Mouse (Mus musculus) v-Abl transformed pro-B cells (cell line): Measurements from ENCODE around the gene Bcl2l10.

Experiments used
- in situ Hi-C, 2 experiments: fragments of 400-800 bp; cut with MboI; formaldehyde crosslinking; loops; one replicate each; pipeline ENCODE4 v1.15.1; 2025; ENCODE audit not compliant: unreplicated experiment in 2 of 2

Bcl2l10 gene

GRCm38 (mm10) chr9:75338016-75338415 lies 9.5 kb upstream of the Bcl2l10 start:
- in situ Hi-C loops: no loop called here

- in situ Hi-C loops: no loop called here
Observed at GRCm38 (mm10) chr9:75342433-75342832, 5.1 kb upstream of the Bcl2l10 start.

GRCm38 (mm10) chr9:75348066-75348465 lies 508 bp downstream of the Bcl2l10 start:
- in situ Hi-C loops: no loop called here

- in situ Hi-C loops: no loop called here
Observed at GRCm38 (mm10) chr9:75348641-75349040, 1.1 kb downstream of the Bcl2l10 start.

GRCm38 (mm10) chr9:75353094-75353493 lies 5.5 kb downstream of the Bcl2l10 start:
- in situ Hi-C loops: no loop called here

- in situ Hi-C loops: loop anchor here in 1 of 2 experiments (5.0 kb wide), 1 partner anchor 87 kb away; the partner anchor contains the start of gene Leo1
Observed at GRCm38 (mm10) chr9:75355783-75356182, 8.2 kb downstream of the Bcl2l10 start.

- in situ Hi-C loops: loop anchor here in 1 of 2 experiments (5.0 kb wide), 1 partner anchor 85 kb away; the partner anchor contains the start of gene Leo1
Observed at GRCm38 (mm10) chr9:75357087-75357654, 9.6 kb downstream of the Bcl2l10 start.

GRCm38 (mm10) chr9:75361699-75362098 lies 14.1 kb downstream of the Bcl2l10 start:
- in situ Hi-C loops: loop anchor here in 1 of 2 experiments (10.0 kb wide), 1 partner anchor 153 kb away; no protein-coding TSS in a partner anchor

- in situ Hi-C loops: loop anchor here in 1 of 2 experiments (10.0 kb wide), 1 partner anchor 153 kb away; no protein-coding TSS in a partner anchor
Observed at GRCm38 (mm10) chr9:75362201-75362600, 14.6 kb downstream of the Bcl2l10 start.

GRCm38 (mm10) chr9:75363001-75363400 lies 15.4 kb downstream of the Bcl2l10 start:
- in situ Hi-C loops: loop anchor here in 1 of 2 experiments (10.0 kb wide), 1 partner anchor 152 kb away; no protein-coding TSS in a partner anchor

- in situ Hi-C loops: loop anchor here in 1 of 2 experiments (10.0 kb wide), 1 partner anchor 151 kb away; no protein-coding TSS in a partner anchor
Observed at GRCm38 (mm10) chr9:75363702-75364101, 16.1 kb downstream of the Bcl2l10 start.

- in situ Hi-C loops: loop anchor here in 1 of 2 experiments (10.0 kb wide), 1 partner anchor 150 kb away; no protein-coding TSS in a partner anchor
Observed at GRCm38 (mm10) chr9:75365195-75365594, 17.6 kb downstream of the Bcl2l10 start.

GRCm38 (mm10) chr9:75366191-75366590 lies 18.6 kb downstream of the Bcl2l10 start:
- in situ Hi-C loops: loop anchor here in 1 of 2 experiments (10.0 kb wide), 1 partner anchor 149 kb away; no protein-coding TSS in a partner anchor

GRCm38 (mm10) chr9:75368779-75369178 lies 21.2 kb downstream of the Bcl2l10 start:
- in situ Hi-C loops: loop anchor here in 1 of 2 experiments (10.0 kb wide), 1 partner anchor 146 kb away; no protein-coding TSS in a partner anchor

- in situ Hi-C loops: loop anchor here in 1 of 2 experiments (5.0 kb wide), 1 partner anchor 57 kb away; no protein-coding TSS in a partner anchor
Observed at GRCm38 (mm10) chr9:75375606-75376005, 28.0 kb downstream of the Bcl2l10 start.

- in situ Hi-C loops: loop anchor here in 1 of 2 experiments (5.0 kb wide), 1 partner anchor 56 kb away; no protein-coding TSS in a partner anchor
Observed at GRCm38 (mm10) chr9:75376428-75376827, 28.9 kb downstream of the Bcl2l10 start.

GRCm38 (mm10) chr9:75378774-75379173 lies 31.2 kb downstream of the Bcl2l10 start:
- in situ Hi-C loops: loop anchor here in 1 of 2 experiments (5.0 kb wide), 1 partner anchor 54 kb away; no protein-coding TSS in a partner anchor

GRCm38 (mm10) chr9:75382825-75383224 lies 35.3 kb downstream of the Bcl2l10 start:
- in situ Hi-C loops: no loop called here

GRCm38 (mm10) chr9:75383785-75384184 lies 36.2 kb downstream of the Bcl2l10 start:
- in situ Hi-C loops: no loop called here

GRCm38 (mm10) chr9:75384337-75384962 lies 36.9 kb downstream of the Bcl2l10 start:
- in situ Hi-C loops: no loop called here
